Mouse (Mus musculus): Measurements from ENCODE around the gene Bcl6. TPM values are rescaled to one million over a fixed set of nuclear protein-coding genes. Genes with fewer than 3 reads are reported as not detected.

Bcl6 gene
- polyA plus RNA-seq, 1 experiment from 2014 or later, result 0.49 TPM

- H3K4me1 ChIP-seq (ENCODE audit: control insufficient read depth in 2 of 2, insufficient read depth in 2 of 2, low read length in 2 of 2), result peaks cover 13 to 38% of the 10 kb centered on the region in 2 experiments
- WGBS, result under 1% methylated on average over 22 of the region's 22 CpGs
- 0 out of 2 replicates have a peak, but pooled peaks cover 1% of the 10 kb centered on the region for H3K27me3 ChIP-seq (ENCODE audit: control insufficient read depth, insufficient read depth, low read length)
Observed at GRCm38 (mm10) chr16:23984760-23985466, 3.7 kb downstream of the Bcl6 start.

GRCm38 (mm10) chr16:23984183-23984582 lies 4.5 kb downstream of the Bcl6 start:
- under 1% methylated on average over 22 of the region's 22 CpGs for WGBS

More at GRCm38 (mm10) chr16:23984760-23985466, 3.7 kb downstream of the Bcl6 start:
- Histone ChIP-seq H3K27ac (replicated peaks in 1 of 2; ENCODE audit: control insufficient read depth in 1 of 2, insufficient read depth in 1 of 2, low read depth in 2 of 2, low read length in 2 of 2) (peak overlapping the region; percentile 40 to 46; a peak in 3 of 4 replicates), H3K9me3 (ENCODE audit: control insufficient read depth, low read length) (no peaks in the 10 kb centered on the region), H3K4me3 (ENCODE audit: control insufficient read depth in 1 of 2, insufficient read depth in 1 of 2, low read depth in 1 of 2, low read length in 2 of 2) (peak overlapping the region; percentile 53 to 54), H3K36me3 (ENCODE audit: control insufficient read depth, insufficient read depth, low read length) (no peaks in the 10 kb centered on the region), H3K4me2 (ENCODE audit: low read length) (peak overlapping the region; percentile 99), H3K9ac (ENCODE audit: low read length) (peak overlapping the region; percentile 77)
- ATAC-seq (ENCODE audit: insufficient number of reproducible peaks, insufficient read depth, low FRiP score, low read depth), result peak; percentile 25; the same call in 1 of the 2 replicates

GRCm38 (mm10) chr16:23982891-23983588 lies 5.6 kb downstream of the Bcl6 start:
- Histone ChIP-seq H3K9ac (ENCODE audit: low read length) (peak overlapping the region; percentile 67), H3K36me3 (ENCODE audit: control insufficient read depth, insufficient read depth, low read length) (no peaks in the 10 kb centered on the region), H3K4me3 (ENCODE audit: control insufficient read depth in 1 of 2, insufficient read depth in 1 of 2, low read depth in 1 of 2, low read length in 2 of 2) (peak overlapping the region; percentile 48 to 53), H3K9me3 (ENCODE audit: control insufficient read depth, low read length) (no peaks in the 10 kb centered on the region), H3K4me1 (ENCODE audit: control insufficient read depth in 2 of 2, insufficient read depth in 2 of 2, low read length in 2 of 2) (peaks cover 13 to 37% of the 10 kb centered on the region in 2 experiments), H3K27ac (replicated peaks in 1 of 2; ENCODE audit: control insufficient read depth in 1 of 2, insufficient read depth in 1 of 2, low read depth in 2 of 2, low read length in 2 of 2) (peak overlapping the region; percentile 51 to 57; a peak in 3 of 4 replicates), H3K27me3 (ENCODE audit: control insufficient read depth, insufficient read depth, low read length) (0 out of 2 replicates have a peak, but pooled peaks cover 7% of the 10 kb centered on the region), H3K4me2 (ENCODE audit: low read length) (peak overlapping the region; percentile 99)
- under 1% methylated on average over 33 of the region's 33 CpGs for WGBS
- ATAC-seq (ENCODE audit: insufficient number of reproducible peaks, insufficient read depth, low FRiP score, low read depth), result no peak

More at GRCm38 (mm10) chr16:23984183-23984582, 4.5 kb downstream of the Bcl6 start:
- Histone ChIP-seq H3K27me3 (ENCODE audit: control insufficient read depth, insufficient read depth, low read length) (0 out of 2 replicates have a peak, but pooled peaks cover 7% of the 10 kb centered on the region), H3K36me3 (ENCODE audit: control insufficient read depth, insufficient read depth, low read length) (no peaks in the 10 kb centered on the region), H3K4me1 (ENCODE audit: control insufficient read depth in 2 of 2, insufficient read depth in 2 of 2, low read length in 2 of 2) (peaks cover 13 to 37% of the 10 kb centered on the region in 2 experiments), H3K4me3 (ENCODE audit: control insufficient read depth in 1 of 2, insufficient read depth in 1 of 2, low read depth in 1 of 2, low read length in 2 of 2) (peak overlapping the region; percentile 53 to 54), H3K27ac (replicated peaks in 1 of 2; ENCODE audit: control insufficient read depth in 1 of 2, insufficient read depth in 1 of 2, low read depth in 2 of 2, low read length in 2 of 2) (peak overlapping the region in 1 of 2 experiments; percentile 46; a peak in 1 of 4 replicates), H3K9ac (ENCODE audit: low read length) (peak overlapping the region; percentile 77), H3K9me3 (ENCODE audit: control insufficient read depth, low read length) (no peaks in the 10 kb centered on the region), H3K4me2 (ENCODE audit: low read length) (peak overlapping the region; percentile 99)
- ATAC-seq (ENCODE audit: insufficient number of reproducible peaks, insufficient read depth, low FRiP score, low read depth), result no peak

GRCm38 (mm10) chr16:23981925-23982851 lies 6.5 kb downstream of the Bcl6 start:
- H3K36me3 ChIP-seq (ENCODE audit: control insufficient read depth, insufficient read depth, low read length), result no peaks in the 10 kb centered on the region
- peak; percentile 62 for ATAC-seq (ENCODE audit: insufficient number of reproducible peaks, insufficient read depth, low FRiP score, low read depth)
- WGBS, result 1% methylated on average over 28 of the region's 28 CpGs
- peak overlapping the region; percentile 74 for H3K9ac ChIP-seq (ENCODE audit: low read length)
- H3K4me2 ChIP-seq (ENCODE audit: low read length), result peak overlapping the region; percentile 99
- peak overlapping the region; percentile 48 to 54 for H3K4me3 ChIP-seq (ENCODE audit: control insufficient read depth in 1 of 2, insufficient read depth in 1 of 2, low read depth in 1 of 2, low read length in 2 of 2)
- H3K4me1 ChIP-seq (ENCODE audit: control insufficient read depth in 2 of 2, insufficient read depth in 2 of 2, low read length in 2 of 2), result peaks cover 13 to 37% of the 10 kb centered on the region in 2 experiments
- H3K27ac ChIP-seq (replicated peaks in 1 of 2; ENCODE audit: control insufficient read depth in 1 of 2, insufficient read depth in 1 of 2, low read depth in 2 of 2, low read length in 2 of 2), result peak overlapping the region; percentile 51 to 57; a peak in 3 of 4 replicates
- H3K9me3 ChIP-seq (ENCODE audit: control insufficient read depth, low read length), result no peaks in the 10 kb centered on the region
- H3K27me3 ChIP-seq (ENCODE audit: control insufficient read depth, insufficient read depth, low read length), result 0 out of 2 replicates have a peak, but pooled peaks cover 7% of the 10 kb centered on the region

GRCm38 (mm10) chr16:23980991-23981720 lies 7.5 kb downstream of the Bcl6 start:
- ATAC-seq (ENCODE audit: insufficient number of reproducible peaks, insufficient read depth, low FRiP score, low read depth), result no peak
- Histone ChIP-seq H3K4me1 (ENCODE audit: control insufficient read depth in 2 of 2, insufficient read depth in 2 of 2, low read length in 2 of 2) (peaks cover 13 to 31% of the 10 kb centered on the region in 2 experiments), H3K4me2 (ENCODE audit: low read length) (peak overlapping the region; percentile 99), H3K27ac (replicated peaks in 1 of 2; ENCODE audit: control insufficient read depth in 1 of 2, insufficient read depth in 1 of 2, low read depth in 2 of 2, low read length in 2 of 2) (no peak overlapping the region), H3K36me3 (ENCODE audit: control insufficient read depth, insufficient read depth, low read length) (no peaks in the 10 kb centered on the region), H3K9me3 (ENCODE audit: control insufficient read depth, low read length) (no peaks in the 10 kb centered on the region), H3K27me3 (ENCODE audit: control insufficient read depth, insufficient read depth, low read length) (0 out of 2 replicates have a peak, but pooled peaks cover 7% of the 10 kb centered on the region), H3K9ac (ENCODE audit: low read length) (peak overlapping the region; percentile 74), H3K4me3 (ENCODE audit: control insufficient read depth in 1 of 2, insufficient read depth in 1 of 2, low read depth in 1 of 2, low read length in 2 of 2) (peak overlapping the region; percentile 48 to 54)
- under 1% methylated on average over 32 of the region's 32 CpGs for WGBS

- no peaks in the 10 kb centered on the region for H3K36me3 ChIP-seq (ENCODE audit: control insufficient read depth, insufficient read depth, low read length)
- H3K4me2 ChIP-seq (ENCODE audit: low read length), result peak overlapping the region; percentile 99
- H3K27me3 ChIP-seq (ENCODE audit: control insufficient read depth, insufficient read depth, low read length), result 0 out of 2 replicates have a peak, but pooled peaks cover 7% of the 10 kb centered on the region
- WGBS, result 19% methylated on average over 11 of the region's 11 CpGs
- H3K4me1 ChIP-seq (ENCODE audit: control insufficient read depth in 2 of 2, insufficient read depth in 2 of 2, low read length in 2 of 2), result peaks cover 11 to 23% of the 10 kb centered on the region in 2 experiments; a peak in 3 of 4 replicates
- H3K9me3 ChIP-seq (ENCODE audit: control insufficient read depth, low read length), result no peaks in the 10 kb centered on the region
- peak overlapping the region; percentile 74 for H3K9ac ChIP-seq (ENCODE audit: low read length)
- no peak for ATAC-seq (ENCODE audit: insufficient number of reproducible peaks, insufficient read depth, low FRiP score, low read depth)
- H3K27ac ChIP-seq (replicated peaks in 1 of 2; ENCODE audit: control insufficient read depth in 1 of 2, insufficient read depth in 1 of 2, low read depth in 2 of 2, low read length in 2 of 2), result no peak overlapping the region
- H3K4me3 ChIP-seq (ENCODE audit: control insufficient read depth in 1 of 2, insufficient read depth in 1 of 2, low read depth in 1 of 2, low read length in 2 of 2), result peak overlapping the region; percentile 48 to 54
Observed at GRCm38 (mm10) chr16:23980201-23980870, 8.3 kb downstream of the Bcl6 start.

Measured in heart, embryonic 14.5 days (tissue).